Mouse (Mus musculus): ENCODE data around the gene Lhx2.

GRCm38 (mm10) chr2:38359186-38359585 is 20.1 kb downstream of the Lhx2 start:
- TF ChIP-seq POLR2A (IDR thresholded peaks at IDR 0.05; ENCODE audit: borderline replicate concordance, low read depth, low read length), result no peak
- no peak for TF ChIP-seq CTCF (IDR thresholded peaks at IDR 0.05; ENCODE audit: low read depth, low read length)
